Mouse (Mus musculus): ENCODE measurements around the gene Mtnr1a. TPM values are rescaled to one million over a fixed set of nuclear protein-coding genes. Genes with fewer than 3 reads are reported as not detected.

The Mtnr1a gene
- total RNA-seq, 2 experiments from 2014 or later: not detected

DNA sequence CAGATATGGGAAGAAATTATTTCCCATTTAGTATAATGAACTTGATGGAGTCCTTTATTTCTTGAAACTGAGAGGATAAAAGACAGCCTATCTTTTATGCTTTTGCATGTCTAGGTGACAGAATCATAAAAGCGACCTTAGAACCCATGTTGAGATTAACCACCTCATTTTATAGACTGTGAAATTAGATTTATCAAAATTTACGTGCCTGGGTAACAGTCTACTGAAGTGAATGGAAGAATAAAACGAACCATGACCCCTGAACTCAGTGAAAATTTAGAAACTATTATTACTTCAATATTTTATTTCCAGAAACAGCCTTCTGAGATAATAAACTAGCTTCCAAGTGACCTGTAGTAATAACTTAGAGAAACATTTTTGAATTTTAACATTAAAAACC lies 24.7 kb downstream of the Mtnr1a start:
- no peak for DNase-seq (ENCODE audit: extremely low spot score in 1 of 2, low spot score in 1 of 2)

DNA sequence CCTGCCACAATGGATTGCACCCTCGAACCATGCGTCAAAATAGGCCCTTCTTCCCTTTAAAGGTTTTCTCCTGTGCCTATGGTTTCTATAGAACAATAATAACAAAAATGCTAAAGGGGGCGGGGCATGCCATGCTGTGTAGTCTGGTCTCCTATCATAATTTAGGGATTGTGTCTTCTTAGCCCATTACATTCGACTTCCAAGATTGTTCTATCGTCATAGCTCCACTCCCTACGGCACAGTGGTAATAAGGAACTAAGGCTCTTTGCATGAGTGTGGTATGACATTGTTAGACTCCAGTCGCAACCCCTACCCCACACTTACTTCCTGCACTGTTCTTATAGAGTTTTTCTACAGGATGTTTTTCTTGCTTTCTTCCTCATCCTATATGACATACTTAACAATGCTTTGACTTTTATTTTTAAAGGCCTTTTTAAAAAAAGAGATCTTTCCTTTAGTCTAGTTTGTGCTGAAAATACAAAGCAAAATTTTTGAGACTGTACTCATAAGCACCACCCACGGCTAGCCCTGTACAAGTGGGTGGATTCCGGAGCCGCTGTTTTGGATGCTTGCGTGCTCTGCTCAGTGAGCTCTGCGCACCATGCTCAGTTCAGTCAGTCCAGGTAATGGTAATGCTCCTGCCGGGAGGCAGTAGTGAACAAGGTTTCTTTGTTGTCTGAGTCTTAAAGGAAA lies 40.6 kb downstream of the Mtnr1a start:
- DNase-seq (ENCODE audit: extremely low spot score in 1 of 2, low spot score in 1 of 2): peak in 1 of 2 experiments; percentile 26

DNA sequence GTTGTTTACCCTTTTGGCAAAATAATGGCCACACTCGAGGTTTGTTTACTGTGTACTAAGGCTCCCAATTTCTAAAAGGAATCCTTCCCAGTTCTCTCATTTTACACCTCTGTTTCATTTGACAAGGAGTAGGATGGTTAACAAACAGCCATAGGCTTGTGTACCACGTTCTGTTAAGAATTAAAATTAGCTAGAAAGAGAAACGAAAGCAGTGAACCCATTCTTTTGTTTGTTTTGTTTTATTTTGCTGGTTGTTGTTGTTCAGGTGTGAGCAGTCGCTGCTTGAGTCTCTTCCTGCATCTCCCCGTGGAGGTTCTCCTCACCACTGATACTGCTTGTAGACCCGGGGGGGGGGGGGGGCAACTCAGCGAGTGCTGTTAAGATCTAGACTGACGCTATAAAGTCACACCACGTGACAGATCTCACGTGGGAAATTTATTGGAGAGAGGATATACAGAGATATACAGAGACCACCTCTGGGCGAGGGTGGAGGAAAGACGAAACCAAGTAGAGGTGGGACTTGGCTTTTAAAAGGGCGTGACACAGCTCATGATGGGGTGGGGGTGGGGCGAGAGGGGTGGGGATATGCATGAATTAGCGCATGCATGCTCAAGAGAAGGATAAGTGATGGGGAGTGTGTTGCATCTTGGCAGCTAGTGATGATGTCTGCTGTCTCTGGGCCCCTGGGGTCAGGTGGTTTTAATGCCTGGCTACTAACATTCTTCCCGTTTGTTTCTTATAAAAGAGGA lies 41.3 kb downstream of the Mtnr1a start:
- no peak for DNase-seq (ENCODE audit: extremely low spot score in 1 of 2, low spot score in 1 of 2)

DNA sequence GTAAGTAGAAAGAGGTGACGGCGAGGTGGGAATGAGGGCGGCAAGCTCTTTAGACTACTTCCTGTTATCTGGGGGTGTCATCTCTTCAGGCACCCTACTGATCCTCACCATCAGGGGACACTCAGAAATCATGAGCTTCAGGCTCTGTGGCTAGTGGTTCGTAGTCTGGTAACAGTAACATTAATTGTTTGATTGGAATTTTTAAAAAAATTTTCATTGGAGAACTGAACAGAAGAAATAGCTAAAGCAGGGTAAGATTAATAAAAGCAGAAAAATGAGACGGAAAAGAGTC lies 41.8 kb downstream of the Mtnr1a start:
- no peak for DNase-seq (ENCODE audit: extremely low spot score in 1 of 2, low spot score in 1 of 2)

DNA sequence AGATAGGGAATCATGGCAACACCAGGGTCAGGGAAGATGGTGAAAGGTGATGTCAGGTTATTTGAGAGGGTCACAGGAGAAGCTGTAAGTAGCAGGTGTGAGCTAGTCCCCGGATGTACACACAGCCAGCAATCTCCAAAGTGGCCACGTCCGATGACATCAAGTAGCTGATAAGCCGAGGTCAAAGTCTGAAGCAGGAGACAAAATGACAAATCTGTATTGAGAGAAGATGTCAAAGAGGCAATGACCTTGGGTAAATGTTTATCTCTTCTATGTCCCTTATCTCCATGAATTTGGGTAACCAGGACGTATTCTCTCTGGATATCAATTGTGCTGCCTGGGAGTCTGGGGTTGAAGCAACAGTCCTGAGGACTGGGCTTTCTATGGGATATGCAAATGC lies 42.9 kb downstream of the Mtnr1a start:
- DNase-seq (ENCODE audit: extremely low spot score in 1 of 2, low spot score in 1 of 2): no peak

DNA sequence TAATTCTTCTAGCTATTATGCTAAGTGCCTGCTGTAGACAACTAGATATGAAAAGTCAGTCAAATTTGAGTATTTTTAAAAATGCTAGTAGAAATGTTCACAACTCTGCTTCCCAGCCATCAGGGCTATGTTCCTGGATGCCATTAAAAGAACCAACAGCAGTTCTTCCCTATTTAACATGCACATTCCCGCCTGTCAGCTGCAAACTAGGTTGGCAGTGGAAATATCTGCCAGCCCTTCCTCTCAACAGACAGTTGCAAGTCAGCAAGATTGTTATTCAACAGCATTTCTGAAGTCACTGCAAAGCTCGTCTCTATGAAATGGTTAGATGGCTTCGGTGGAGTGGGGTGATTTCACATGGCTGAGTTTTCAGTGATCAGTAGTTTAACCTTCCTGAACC lies 48.7 kb downstream of the Mtnr1a start:
- DNase-seq (ENCODE audit: extremely low spot score in 1 of 2, low spot score in 1 of 2): no peak

DNA sequence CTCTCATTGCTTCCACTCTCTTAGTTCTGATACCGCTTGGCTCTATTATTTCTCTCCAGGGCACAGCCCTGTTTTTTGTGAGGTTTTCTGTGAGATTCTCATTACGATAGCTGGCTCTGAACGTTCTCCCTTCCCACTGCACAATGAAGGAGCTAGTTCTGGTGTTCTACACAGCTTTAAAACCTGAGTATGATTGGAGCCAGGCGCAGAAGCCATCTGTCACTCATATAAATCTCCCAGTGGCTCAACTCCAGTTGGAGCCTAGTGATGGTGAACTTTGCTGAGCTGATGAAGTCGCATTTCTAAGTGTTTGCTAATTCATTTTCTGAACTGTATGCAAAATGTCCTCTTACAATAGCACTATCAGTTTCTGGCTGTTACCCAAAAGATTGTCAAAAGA lies 56.7 kb downstream of the Mtnr1a start:
- DNase-seq (ENCODE audit: extremely low spot score in 1 of 2, low spot score in 1 of 2): no peak

Other genes starting within 250 kb of the Mtnr1a start
- gene Fat1, start 133.7 kb upstream of the Mtnr1a start, total RNA-seq (2021): 10 to 100 TPM; 22.7 to 28.7 TPM
- not detected for gene F11, start 192.9 kb downstream of the Mtnr1a start, total RNA-seq (2021)
- gene Klkb1, start 225.7 kb downstream of the Mtnr1a start, total RNA-seq (2021): under 1 TPM in 1 of 2 experiments, not detected in 1; 0.05 TPM
- gene Gm45753, start 239.3 kb downstream of the Mtnr1a start, total RNA-seq (2021): not detected

Measured in layer of hippocampus, postnatal 25 days (tissue).